Mouse (Mus musculus): ENCODE data around the gene Hist2h2aa2. TPM values are rescaled to one million over a fixed set of nuclear protein-coding genes. Genes with fewer than 3 reads are reported as not detected.

Gene Hist2h2aa2
- polyA plus RNA-seq, 1 experiment from 2014 or later = 63.0 TPM

DNA sequence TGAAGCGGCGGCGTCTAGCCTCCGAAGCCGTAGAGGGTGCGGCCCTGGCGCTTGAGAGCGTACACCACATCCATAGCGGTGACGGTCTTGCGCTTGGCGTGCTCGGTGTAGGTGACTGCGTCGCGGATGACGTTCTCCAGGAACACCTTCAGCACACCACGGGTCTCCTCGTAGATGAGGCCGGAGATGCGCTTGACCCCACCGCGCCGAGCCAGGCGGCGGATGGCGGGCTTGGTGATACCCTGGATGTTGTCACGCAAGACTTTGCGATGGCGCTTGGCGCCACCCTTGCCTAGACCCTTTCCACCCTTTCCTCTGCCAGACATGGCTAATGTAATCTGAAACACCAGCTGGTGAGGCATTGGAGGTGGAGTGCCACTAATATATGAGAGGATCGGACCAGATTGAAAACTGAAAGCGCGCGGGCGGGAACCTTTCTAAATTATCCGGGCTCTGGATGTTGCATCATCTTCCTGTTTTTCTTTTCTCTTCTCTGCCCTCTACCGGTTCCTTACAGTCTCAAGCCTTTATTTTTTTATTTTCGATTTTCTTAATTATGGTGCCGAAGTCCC is 23.0 kb upstream of the Hist2h2aa2 start, which contains the start of gene Hist2h4:
Gene Hist2h4, minus strand, starts transcription at position 333 of the 572 bp plus-strand sequence.
- H3K27ac ChIP-seq (ENCODE audit: low read depth, low read length) = peak within 1 kb of the TSS; percentile 97
- H3K27me3 ChIP-seq (ENCODE audit: control insufficient read depth, insufficient read depth, low read length) = no peaks in the 10 kb centered on the region
- ATAC-seq (ENCODE audit: low FRiP score) = peak; percentile 89
- 0% methylated on average over 39 of the region's 40 CpGs for WGBS
- H3K36me3 ChIP-seq (ENCODE audit: control insufficient read depth, insufficient read depth, low read length) = no peaks in the 10 kb centered on the region
- peak within 1 kb of the TSS; percentile 85 for H3K9ac ChIP-seq (ENCODE audit: low read depth, low read length)
- peak within 1 kb of the TSS; percentile 64 for H3K4me2 ChIP-seq (replicated peaks; ENCODE audit: low read depth, low read length)
- peak; percentile 94 for DNase-seq (ENCODE audit: low spot score)
- H3K4me1 ChIP-seq (replicated peaks; ENCODE audit: control insufficient read depth, insufficient read depth, low read length) = peaks cover 4% of the 10 kb centered on the region; the same call in 1 of the 2 replicates
- peak within 1 kb of the TSS; percentile 57 for H3K4me3 ChIP-seq (ENCODE audit: low read depth, low read length)
- H3K9me3 ChIP-seq (ENCODE audit: control insufficient read depth, low read length) = no peaks in the 10 kb centered on the region

DNA sequence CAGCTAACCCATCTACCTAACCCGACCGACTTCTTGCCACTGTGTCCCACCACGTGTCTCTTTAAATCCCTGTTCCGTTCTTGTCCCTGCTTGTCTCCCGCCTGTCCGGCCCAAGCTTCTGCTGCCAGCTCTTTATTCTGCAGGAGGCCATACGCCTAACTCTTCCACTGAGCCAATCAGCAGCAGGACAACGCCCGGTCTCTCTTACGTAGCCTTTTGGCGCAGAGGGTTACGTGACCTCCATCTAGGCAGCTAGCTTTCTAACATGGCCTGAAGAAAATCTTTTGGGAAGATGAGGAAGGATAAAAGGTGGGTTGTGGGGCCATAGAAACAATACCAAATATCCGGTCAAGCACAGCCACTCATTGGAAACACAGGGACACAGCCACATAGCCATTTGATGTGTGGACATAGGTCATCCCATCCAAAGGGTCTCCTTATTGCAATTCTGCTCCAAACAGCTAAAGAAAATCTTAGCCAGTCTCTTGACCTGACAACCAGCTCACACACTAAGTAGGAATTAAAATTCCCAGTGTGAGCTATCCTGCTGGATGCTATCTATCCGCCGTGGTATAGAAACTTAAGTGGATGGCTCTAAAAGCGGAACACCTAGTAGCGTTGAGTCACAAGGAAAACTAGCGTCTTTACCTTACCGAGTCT is 22.3 kb upstream of the Hist2h2aa2 start:
- Histone ChIP-seq H3K9ac (ENCODE audit: low read depth, low read length) (peak overlapping the region; percentile 85), H3K27me3 (ENCODE audit: control insufficient read depth, insufficient read depth, low read length) (no peaks in the 10 kb centered on the region), H3K9me3 (ENCODE audit: control insufficient read depth, low read length) (no peaks in the 10 kb centered on the region), H3K27ac (ENCODE audit: low read depth, low read length) (peak overlapping the region; percentile 97), H3K4me3 (ENCODE audit: low read depth, low read length) (peak overlapping the region; percentile 57), H3K4me1 (replicated peaks; ENCODE audit: control insufficient read depth, insufficient read depth, low read length) (peaks cover 3% of the 10 kb centered on the region; the same call in 1 of the 2 replicates), H3K4me2 (replicated peaks; ENCODE audit: low read depth, low read length) (peak overlapping the region; percentile 64), H3K36me3 (ENCODE audit: control insufficient read depth, insufficient read depth, low read length) (no peaks in the 10 kb centered on the region)
- 1% methylated on average over 19 of the region's 19 CpGs for WGBS
- DNase-seq (ENCODE audit: low spot score) (peak; percentile 79), ATAC-seq (ENCODE audit: low FRiP score) (peak; percentile 83)

DNA sequence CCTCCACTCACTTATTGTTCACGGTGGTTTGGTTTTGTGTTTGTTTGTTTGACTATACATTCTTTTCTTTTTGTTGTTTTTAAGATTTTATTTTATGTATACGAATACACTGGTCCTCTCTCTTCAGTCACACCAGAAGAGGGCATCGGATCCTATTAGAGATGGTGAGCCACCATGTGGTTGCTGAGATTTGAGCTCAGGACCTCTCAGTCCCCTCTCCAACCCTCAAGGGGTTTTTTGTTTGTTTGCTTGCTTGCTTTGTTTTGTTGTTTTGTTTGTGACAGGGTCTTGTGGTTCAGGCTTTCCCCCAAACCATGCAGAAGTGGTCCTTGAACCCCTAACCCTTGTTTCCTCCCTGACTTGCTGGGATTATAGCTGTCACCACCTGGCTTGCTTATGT is 21.5 kb upstream of the Hist2h2aa2 start:
- Histone ChIP-seq H3K9me3 (ENCODE audit: control insufficient read depth, low read length) (no peaks in the 10 kb centered on the region), H3K4me1 (replicated peaks; ENCODE audit: control insufficient read depth, insufficient read depth, low read length) (peaks cover 3% of the 10 kb centered on the region; the same call in 1 of the 2 replicates), H3K4me3 (ENCODE audit: low read depth, low read length) (peak overlapping the region; percentile 57; the same call in 1 of the 2 replicates), H3K9ac (ENCODE audit: low read depth, low read length) (peak overlapping the region; percentile 85), H3K27ac (ENCODE audit: low read depth, low read length) (peak overlapping the region; percentile 97), H3K4me2 (replicated peaks; ENCODE audit: low read depth, low read length) (peak overlapping the region; percentile 64), H3K36me3 (ENCODE audit: control insufficient read depth, insufficient read depth, low read length) (no peaks in the 10 kb centered on the region), H3K27me3 (ENCODE audit: control insufficient read depth, insufficient read depth, low read length) (no peaks in the 10 kb centered on the region)
- no peak for DNase-seq (ENCODE audit: low spot score)
- ATAC-seq (ENCODE audit: low FRiP score) = no peak
- WGBS = 63% methylated on average over 3 of the region's 3 CpGs

DNA sequence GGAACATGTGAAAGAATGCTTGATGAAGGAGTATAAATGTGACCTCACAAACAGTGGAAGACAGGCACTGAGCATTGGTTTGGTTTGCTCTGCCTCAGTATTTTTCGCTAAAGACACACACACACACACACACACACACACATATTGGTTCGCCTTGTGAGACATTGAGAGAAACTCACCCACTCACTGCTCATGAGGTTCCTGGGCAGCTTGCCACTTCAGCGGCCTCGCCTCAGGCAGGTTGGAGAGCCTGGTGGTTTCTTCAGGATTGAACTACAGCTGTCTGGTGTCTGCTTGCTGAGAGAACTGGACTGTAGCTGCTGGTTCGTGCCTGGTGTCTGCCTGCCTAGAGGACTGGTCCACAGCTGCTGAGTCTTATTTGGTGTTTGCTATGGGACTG is 20.1 kb upstream of the Hist2h2aa2 start:
- H3K4me3 ChIP-seq (ENCODE audit: low read depth, low read length) = no peak overlapping the region
- H3K4me1 ChIP-seq (replicated peaks; ENCODE audit: control insufficient read depth, insufficient read depth, low read length) = peaks cover 3% of the 10 kb centered on the region; the same call in 1 of the 2 replicates
- H3K27me3 ChIP-seq (ENCODE audit: control insufficient read depth, insufficient read depth, low read length) = no peaks in the 10 kb centered on the region
- H3K9ac ChIP-seq (ENCODE audit: low read depth, low read length) = no peak overlapping the region
- H3K36me3 ChIP-seq (ENCODE audit: control insufficient read depth, insufficient read depth, low read length) = no peaks in the 10 kb centered on the region
- ATAC-seq (ENCODE audit: low FRiP score) (no peak), DNase-seq (ENCODE audit: low spot score) (no peak)
- 94% methylated on average over 5 of the region's 5 CpGs for WGBS
- H3K9me3 ChIP-seq (ENCODE audit: control insufficient read depth, low read length) = no peaks in the 10 kb centered on the region
- no peak overlapping the region for H3K27ac ChIP-seq (ENCODE audit: low read depth, low read length)
- H3K4me2 ChIP-seq (replicated peaks; ENCODE audit: low read depth, low read length) = no peak overlapping the region

DNA sequence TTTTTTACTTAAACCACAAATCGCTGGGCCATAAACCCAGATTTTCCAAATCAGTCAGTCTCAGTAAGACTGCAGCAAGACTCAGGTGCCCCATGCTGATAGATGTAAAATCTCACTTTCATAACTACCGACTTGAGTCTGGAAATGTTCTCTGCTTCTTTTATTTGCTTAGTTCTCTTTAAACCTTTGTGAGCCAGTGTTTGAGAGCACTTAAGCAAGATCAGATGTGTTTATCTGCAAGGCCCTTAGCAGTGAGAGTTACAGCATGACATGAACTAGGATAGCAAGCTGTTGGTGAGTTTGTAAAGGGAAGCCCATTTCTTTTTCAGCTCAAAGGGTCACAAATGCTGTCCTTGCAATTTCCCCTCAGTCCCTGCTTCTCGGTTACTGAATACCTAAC is 17.1 kb upstream of the Hist2h2aa2 start:
- DNase-seq (ENCODE audit: low spot score) (no peak), ATAC-seq (ENCODE audit: low FRiP score) (no peak)
- Histone ChIP-seq H3K9ac (ENCODE audit: low read depth, low read length) (no peak overlapping the region), H3K4me1 (replicated peaks; ENCODE audit: control insufficient read depth, insufficient read depth, low read length) (peaks cover 3% of the 10 kb centered on the region; the same call in 1 of the 2 replicates), H3K27me3 (ENCODE audit: control insufficient read depth, insufficient read depth, low read length) (no peaks in the 10 kb centered on the region), H3K4me3 (ENCODE audit: low read depth, low read length) (no peak overlapping the region), H3K36me3 (ENCODE audit: control insufficient read depth, insufficient read depth, low read length) (no peaks in the 10 kb centered on the region), H3K27ac (ENCODE audit: low read depth, low read length) (no peak overlapping the region), H3K4me2 (replicated peaks; ENCODE audit: low read depth, low read length) (no peak overlapping the region), H3K9me3 (ENCODE audit: control insufficient read depth, low read length) (no peaks in the 10 kb centered on the region)
- 77% methylated on average over 3 of the region's 3 CpGs for WGBS

DNA sequence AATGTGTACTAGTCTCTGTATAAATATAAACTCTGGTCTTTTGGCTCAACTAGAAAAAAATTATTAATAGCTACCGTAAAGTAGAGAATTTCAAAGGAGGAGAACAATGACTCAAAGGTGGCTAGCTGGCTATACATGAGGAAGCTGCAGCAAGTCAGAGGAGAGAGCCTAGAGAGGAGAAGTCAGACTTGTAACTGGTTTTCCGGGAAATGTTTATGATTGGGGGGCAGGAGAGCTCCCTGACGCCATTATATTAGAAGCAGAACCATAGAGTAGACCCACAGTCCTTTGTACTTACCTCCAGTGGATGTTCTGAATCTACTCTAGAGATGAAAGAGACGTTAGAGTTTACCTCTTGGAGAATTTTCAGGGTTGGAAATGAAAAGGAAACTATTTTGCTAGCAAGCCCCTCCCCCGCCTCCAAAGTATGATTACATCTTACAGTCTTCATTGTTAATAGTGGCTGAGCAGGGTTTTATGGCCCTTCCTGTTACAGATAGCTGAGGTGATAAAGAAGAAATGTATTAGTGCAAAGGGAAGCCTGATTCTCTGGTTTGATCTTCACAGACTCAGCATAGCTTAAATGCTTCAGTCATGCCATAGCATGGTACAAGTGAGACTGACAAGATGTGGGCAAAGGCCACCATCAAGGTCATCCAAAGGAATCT is 16.0 kb upstream of the Hist2h2aa2 start:
- Histone ChIP-seq H3K9ac (ENCODE audit: low read depth, low read length) (no peak overlapping the region), H3K4me2 (replicated peaks; ENCODE audit: low read depth, low read length) (no peak overlapping the region), H3K27ac (ENCODE audit: low read depth, low read length) (no peak overlapping the region), H3K4me3 (ENCODE audit: low read depth, low read length) (no peak overlapping the region), H3K9me3 (ENCODE audit: control insufficient read depth, low read length) (no peaks in the 10 kb centered on the region), H3K36me3 (ENCODE audit: control insufficient read depth, insufficient read depth, low read length) (no peaks in the 10 kb centered on the region), H3K4me1 (replicated peaks; ENCODE audit: control insufficient read depth, insufficient read depth, low read length) (no peaks in the 10 kb centered on the region), H3K27me3 (ENCODE audit: control insufficient read depth, insufficient read depth, low read length) (no peaks in the 10 kb centered on the region)
- DNase-seq (ENCODE audit: low spot score) = no peak
- WGBS = 87% methylated on average over 5 of the region's 5 CpGs
- ATAC-seq (ENCODE audit: low FRiP score) = no peak

DNA sequence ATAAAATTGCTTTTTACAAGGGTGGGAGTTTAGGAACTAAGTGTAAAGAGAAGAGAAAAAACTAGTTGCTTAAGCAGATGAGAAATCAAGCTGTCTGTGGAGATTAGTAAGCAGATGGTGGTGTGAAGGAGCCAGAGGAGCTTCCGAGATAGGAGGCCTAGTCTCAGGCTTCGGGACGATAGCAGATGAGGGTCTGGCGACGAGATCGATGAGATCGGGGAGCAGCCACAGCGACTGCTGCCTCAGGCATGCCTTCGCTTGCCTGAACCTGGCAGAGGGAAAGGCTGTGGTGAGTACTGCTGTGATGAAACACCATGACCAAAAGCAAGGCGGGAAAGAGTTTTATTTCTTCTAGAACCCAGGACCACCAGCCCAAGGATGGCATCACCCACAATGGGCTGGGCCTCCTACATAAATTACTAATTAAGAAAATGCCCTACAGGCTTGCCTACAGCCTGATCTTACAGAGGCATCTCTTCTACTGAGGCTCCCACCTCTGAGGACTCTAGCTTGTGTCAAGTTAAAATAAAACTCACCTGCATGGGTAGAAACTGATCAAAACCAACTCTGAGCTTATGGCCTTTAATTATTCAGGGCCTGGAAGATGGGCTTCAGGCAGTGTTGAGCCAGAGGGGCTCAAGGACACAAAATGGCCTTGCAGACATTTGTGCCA is 14.7 kb upstream of the Hist2h2aa2 start:
- Histone ChIP-seq H3K4me1 (replicated peaks; ENCODE audit: control insufficient read depth, insufficient read depth, low read length) (no peaks in the 10 kb centered on the region), H3K27me3 (ENCODE audit: control insufficient read depth, insufficient read depth, low read length) (no peaks in the 10 kb centered on the region), H3K36me3 (ENCODE audit: control insufficient read depth, insufficient read depth, low read length) (no peaks in the 10 kb centered on the region), H3K27ac (ENCODE audit: low read depth, low read length) (no peak overlapping the region), H3K4me3 (ENCODE audit: low read depth, low read length) (no peak overlapping the region), H3K4me2 (replicated peaks; ENCODE audit: low read depth, low read length) (no peak overlapping the region; the same call in 1 of the 2 replicates), H3K9ac (ENCODE audit: low read depth, low read length) (no peak overlapping the region), H3K9me3 (ENCODE audit: control insufficient read depth, low read length) (no peaks in the 10 kb centered on the region)
- 56% methylated on average over 10 of the region's 10 CpGs for WGBS
- no peak for ATAC-seq (ENCODE audit: low FRiP score)
- peak; percentile 39 for DNase-seq (ENCODE audit: low spot score)

DNA sequence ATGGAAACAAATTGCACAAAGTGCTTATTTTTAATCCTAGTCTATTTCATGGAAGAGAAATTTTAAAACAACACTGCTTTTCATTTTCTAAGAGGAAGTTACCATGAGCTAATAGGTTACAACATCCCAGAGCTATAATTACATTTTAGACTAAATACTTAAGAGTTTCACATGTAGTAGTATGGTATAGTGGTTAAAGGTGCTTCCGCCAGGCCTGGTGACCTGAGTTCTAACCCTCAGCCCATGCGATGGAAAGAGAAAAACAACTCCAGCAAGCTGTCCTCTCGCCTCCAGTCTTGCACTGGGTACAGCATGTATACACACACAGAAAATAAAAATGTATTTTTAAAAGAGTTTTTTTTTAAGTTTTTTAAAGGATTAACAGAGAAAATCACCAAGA is 11.7 kb upstream of the Hist2h2aa2 start:
- no peak for DNase-seq (ENCODE audit: low spot score)
- H3K9me3 ChIP-seq (ENCODE audit: control insufficient read depth, low read length) = no peaks in the 10 kb centered on the region
- no peak overlapping the region for H3K4me3 ChIP-seq (ENCODE audit: low read depth, low read length)
- no peak for ATAC-seq (ENCODE audit: low FRiP score)
- H3K36me3 ChIP-seq (ENCODE audit: control insufficient read depth, insufficient read depth, low read length) = no peaks in the 10 kb centered on the region
- WGBS = 82% methylated on average over 3 of the region's 3 CpGs
- no peak overlapping the region for H3K9ac ChIP-seq (ENCODE audit: low read depth, low read length)
- no peaks in the 10 kb centered on the region for H3K27me3 ChIP-seq (ENCODE audit: control insufficient read depth, insufficient read depth, low read length)
- peaks cover 2% of the 10 kb centered on the region; the same call in 1 of the 2 replicates for H3K4me1 ChIP-seq (replicated peaks; ENCODE audit: control insufficient read depth, insufficient read depth, low read length)
- no peak overlapping the region for H3K4me2 ChIP-seq (replicated peaks; ENCODE audit: low read depth, low read length)
- H3K27ac ChIP-seq (ENCODE audit: low read depth, low read length) = no peak overlapping the region
